Mouse (Mus musculus): ENCODE results near the gene Dnajc17.

DNA sequence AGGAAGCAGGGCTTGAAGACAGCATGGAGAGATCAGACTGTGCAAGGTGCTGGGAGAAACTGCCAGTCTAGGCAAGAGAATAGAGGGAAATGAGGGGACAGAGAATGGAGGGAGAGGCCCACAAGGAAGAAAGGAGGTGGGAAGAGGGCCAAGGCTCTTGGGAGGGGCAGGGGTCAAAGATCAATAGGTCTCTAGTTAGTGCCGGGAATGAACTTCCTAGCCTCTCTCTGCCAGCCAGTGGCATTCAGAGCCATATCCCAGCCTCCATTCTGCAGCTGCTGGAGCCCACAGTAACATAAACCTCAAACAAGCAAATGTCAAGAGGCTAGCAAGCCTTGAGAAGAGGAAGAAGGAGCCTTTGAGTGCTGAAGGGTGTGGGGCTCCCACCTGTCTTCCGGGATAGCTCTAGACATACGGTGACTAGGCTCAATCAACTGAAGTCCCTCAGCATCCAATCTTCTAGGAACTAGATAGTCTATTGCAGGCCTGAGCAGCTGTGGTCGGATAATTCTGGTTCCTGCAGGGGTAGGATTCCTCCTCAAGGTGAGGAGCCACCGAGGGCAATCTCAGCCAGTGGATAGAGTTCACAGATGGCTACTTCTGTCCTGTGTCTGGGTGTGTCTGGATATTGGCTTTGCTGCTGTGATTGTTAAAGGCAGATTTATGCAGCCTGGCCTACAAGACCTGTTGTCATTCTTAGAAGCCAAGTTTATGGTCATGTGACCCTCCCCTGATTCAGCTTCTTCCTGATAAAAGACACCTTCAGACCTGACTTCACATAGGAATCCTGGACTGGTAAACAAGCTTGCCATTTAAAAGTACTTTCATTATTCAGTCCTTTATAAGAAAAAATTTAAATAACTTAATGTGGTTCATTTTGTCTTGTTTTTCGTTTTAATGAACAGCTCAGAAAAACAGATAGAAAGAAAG, 21.4 kb upstream of the Dnajc17 start, which contains the start of gene Ppp1r14d:
- no peak for TF ChIP-seq CTCF (IDR thresholded peaks at IDR 0.05; ENCODE audit: low read depth)
- TF ChIP-seq EP300 (IDR thresholded peaks at IDR 0.05; ENCODE audit: low read depth): no peak

Data from liver, embryonic 14.5 days (tissue).